Mouse (Mus musculus) cerebellum, adult 9-10 months (tissue): ENCODE measurements around the gene Dcun1d4.
"Not testable (repeated sequence)": the region's sequence is repeated elsewhere in the genome, so short reads cannot be mapped to it uniquely, and the experiment has no call there.

Source experiments
- DNase-seq: peaks from one replicate; pipeline ENCODE4 v3.0.0; 2022

The Dcun1d4 gene

DNA sequence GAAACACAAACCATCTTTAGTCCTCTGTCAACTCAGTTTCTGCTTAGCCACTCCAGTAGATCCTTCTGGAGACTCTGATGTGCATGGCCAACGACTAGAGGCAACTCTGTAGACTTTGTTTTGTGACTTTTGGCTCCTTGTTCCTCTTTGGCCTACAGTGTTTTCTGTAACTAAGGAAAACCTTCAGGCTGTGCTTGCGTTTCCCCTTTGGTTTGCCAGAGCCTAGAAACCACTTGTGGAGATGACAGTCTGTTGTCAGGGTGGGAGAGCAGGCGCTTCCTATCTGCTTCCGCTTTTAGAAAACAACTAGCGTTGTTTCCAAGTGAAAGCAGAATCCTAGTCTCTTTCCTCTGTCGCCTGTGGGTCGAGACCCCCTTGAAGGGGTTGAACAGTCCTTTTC is 67.4 kb downstream of the Dcun1d4 start:
- DNase-seq: no peak

DNA sequence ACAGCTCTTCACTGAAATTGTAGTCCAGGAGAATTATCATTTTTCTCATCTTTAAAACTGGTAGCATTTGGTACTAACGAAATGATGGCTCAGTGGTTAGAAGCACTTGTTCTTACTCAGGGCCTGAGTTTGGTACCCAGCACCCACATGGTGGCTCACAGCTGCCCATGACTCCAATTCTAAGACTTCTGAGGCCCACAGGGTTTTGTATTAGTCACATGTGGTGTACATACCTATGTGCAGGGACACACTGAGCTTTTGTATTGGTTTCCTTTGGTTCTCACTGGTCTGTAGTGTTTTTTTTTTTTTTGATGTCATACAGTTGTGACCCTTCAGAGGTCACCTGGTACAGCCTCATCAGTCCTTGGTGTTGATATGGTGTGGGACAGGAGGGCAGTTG is 68.0 kb downstream of the Dcun1d4 start:
- no peak for DNase-seq

- DNase-seq: no peak
These were observed 71.0 kb downstream of the Dcun1d4 start for GRCm38 (mm10) chr5:73551836-73552235.

GRCm38 (mm10) chr5:73553903-73554302 is 73.1 kb downstream of the Dcun1d4 start:
- no peak for DNase-seq

- peak; percentile 15 for DNase-seq
These were observed 74.5 kb downstream of the Dcun1d4 start for GRCm38 (mm10) chr5:73555096-73555852.

DNA sequence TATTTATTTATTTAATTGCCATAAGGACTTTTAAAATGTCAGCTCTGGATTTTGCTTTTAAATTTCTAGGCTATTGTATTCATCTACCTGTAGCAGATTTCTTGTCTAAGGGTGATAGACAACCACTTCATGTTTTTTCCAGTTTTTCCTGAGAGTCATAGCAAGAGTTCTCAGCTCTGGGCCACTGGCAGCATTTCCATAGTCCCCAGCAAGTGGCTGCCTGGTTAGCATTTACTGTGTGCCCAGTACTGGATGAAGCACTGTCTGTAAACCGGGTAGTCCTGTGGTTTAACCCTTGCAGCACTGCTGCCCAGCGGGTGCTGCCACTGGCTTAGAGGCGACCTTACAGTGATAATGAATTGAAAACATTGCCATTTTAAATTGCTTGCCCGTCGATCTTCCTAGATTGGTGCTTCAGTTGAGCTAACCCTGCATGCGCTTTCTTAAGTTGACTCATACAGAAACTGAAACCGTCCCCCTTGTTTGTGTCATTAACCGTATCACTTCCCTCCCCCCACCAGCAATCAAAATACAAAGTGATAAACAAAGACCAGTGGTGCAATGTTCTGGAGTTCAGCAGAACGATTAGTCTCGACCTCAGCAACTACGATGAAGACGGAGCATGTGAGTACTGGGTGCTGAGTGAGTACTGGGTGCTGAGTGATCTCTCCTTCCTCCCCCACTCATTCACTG is 76.1 kb downstream of the Dcun1d4 start:
- DNase-seq: no peak

DNA sequence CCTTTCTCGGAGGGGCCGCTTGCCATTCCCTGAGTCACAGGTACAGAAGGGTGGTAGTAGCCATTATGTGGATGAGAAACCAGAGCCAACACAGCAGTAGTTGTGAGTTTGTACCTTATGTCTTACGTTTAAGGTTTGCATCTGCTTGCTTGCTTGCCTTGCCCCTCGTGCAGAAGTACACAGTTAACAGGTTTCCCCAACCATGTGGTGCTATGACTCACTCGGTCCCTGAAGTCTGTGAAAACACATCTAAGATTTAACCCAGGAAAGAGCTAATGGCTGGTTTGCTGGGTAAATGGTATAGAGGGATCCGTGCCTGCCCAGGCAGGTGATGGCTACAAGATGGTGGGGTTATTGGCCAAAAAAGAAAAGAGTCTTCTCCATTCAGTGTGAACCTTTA is 78.0 kb downstream of the Dcun1d4 start:
- DNase-seq: no peak

DNA sequence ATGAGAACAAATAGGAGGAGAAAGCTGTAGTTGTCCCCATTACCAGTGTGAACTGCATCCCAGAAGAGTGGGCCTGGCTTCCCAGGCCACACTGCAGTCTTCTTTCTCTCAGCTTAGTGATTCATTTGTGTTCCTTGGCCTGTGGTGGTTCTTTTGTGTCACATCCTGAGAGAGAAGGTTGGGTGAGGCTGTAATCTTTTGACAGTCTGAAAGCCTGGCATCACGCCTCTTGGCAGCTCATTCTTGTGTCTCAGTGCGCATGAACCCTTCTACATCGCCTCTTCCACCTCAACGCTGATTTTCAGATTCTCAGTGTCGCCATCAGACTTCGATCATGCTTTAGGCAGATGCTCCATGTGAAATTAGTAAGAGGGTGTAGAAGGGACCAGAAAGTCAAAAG is 83.2 kb downstream of the Dcun1d4 start:
- DNase-seq: no peak

DNA sequence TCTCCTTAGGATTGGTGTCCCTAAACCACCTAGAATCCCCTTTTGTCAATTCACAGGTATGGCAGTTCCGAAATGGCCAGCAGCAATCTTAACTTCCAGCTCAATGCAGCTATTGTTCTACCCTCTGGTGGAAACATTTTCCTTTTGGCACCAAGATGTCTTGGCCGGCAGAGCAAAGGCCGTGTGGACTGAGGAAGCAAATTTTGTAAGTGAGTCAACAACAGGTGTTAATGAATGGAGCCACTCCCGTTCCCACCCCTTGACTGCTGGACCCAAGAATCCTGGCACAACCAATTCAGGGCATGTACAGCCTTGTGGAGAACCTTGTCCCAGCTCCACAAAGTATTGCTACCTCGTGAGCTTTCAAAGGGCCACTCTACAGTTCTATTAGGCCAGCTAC is 85.3 kb downstream of the Dcun1d4 start:
- DNase-seq: no peak

DNA sequence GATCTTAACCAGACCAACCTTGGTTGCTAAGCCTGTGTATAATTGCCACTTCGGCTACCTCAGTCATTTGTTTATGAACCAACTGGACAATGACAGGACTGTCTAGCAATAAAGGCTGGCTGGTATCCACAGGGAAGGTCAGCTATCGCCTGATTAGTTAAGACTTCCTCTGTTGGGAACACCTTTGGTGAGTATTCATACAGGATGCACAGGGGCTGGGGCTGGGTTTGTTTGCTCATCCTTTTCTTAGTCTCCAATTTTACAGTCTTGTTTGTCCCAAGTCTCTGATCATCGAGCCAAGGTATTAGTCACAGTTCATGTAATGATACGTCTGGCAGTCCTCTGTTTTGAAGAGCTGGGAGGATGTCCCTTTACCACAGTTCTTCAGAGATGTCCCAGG is 86.1 kb downstream of the Dcun1d4 start:
- DNase-seq: no peak

DNA sequence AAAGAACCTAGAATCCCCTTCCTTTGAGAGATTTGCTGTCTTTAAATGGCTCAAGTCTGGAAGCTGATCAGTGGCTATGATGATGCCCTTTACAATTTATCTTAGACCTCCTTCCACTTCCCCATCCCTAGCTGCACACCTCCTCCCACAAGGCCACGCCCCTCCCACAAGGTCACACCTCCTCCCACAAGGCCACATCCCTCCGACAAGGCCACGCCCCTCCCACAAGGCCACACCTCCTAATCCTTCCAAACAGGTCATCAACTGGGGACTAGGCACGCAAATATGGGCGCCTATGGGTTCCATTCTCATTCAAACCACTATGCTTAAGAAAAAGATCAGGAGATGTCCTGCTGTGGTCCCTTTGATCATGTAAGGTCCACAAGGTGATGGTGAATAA is 88.4 kb downstream of the Dcun1d4 start:
- DNase-seq: no peak

GRCm38 (mm10) chr5:73571395-73572156 is 90.8 kb downstream of the Dcun1d4 start:
- DNase-seq: no peak

- DNase-seq: no peak
These were observed 92.0 kb downstream of the Dcun1d4 start for GRCm38 (mm10) chr5:73572846-73573245.

DNA sequence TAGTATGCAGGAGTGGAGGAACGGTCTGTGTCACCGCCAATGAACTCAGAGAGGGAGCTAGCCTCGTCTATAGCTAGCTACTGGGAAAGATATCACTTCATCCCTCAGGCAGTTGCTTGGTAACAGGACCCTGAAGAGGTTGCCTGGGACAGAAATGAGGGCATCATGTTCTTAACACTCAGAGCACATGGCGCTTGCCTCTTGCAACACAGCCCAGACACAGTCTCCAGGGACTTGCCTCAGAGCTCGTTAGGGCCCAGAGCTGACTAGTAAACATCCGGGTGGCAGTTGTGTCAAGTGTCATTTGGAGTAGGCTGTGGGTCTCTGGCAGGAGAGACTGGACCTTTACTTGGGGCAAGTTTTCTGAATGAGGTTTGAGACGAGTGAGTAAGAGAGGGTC is 93.0 kb downstream of the Dcun1d4 start:
- DNase-seq: no peak

GRCm38 (mm10) chr5:73574616-73575015 is 93.8 kb downstream of the Dcun1d4 start:
- no peak for DNase-seq

- DNase-seq: no peak
These were observed 95.9 kb downstream of the Dcun1d4 start for GRCm38 (mm10) chr5:73576708-73577107.

DNA sequence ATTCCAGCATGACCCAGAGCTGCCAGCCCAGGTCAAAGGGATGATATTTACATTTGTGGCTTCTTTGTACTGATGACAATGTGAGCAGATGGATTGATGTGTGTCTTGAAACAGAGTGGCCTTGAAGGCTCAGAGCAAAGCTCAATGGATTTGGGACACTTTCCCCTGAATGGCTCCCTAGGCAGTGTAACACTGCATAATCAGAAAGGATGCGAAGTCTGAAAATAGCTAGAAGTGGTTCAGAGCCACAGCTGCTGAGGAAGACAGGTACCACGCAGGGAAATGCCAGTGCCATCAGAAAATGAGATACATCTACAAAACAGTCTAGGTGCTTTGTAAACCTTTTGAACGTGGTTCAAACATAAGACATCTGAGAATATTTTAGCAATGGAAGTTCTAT is 97.3 kb downstream of the Dcun1d4 start:
- DNase-seq: no peak

- not testable (repeated sequence) for DNase-seq
These were observed 103.2 kb downstream of the Dcun1d4 start for GRCm38 (mm10) chr5:73584011-73584410.

GRCm38 (mm10) chr5:73585212-73586115 is 104.7 kb downstream of the Dcun1d4 start:
- peak; percentile 40 for DNase-seq

DNA sequence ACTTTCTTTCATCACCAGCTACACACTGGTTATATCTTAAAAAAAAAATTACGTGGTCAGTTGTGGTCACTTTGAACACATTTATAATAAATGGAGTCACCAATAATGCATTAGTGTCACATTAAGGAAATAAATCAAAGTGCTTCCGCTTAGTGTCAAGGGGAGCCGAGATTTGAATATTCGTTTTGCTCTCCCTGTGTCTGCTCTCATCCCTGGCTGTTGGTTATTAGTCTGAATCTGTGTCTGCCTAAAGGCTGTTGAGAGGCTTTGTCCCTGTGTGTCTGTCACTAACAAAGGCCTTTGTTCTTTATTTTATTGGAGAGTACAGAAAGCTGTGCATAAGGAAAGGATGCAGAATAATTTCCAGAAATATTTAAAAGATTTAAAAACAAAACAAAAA is 105.8 kb downstream of the Dcun1d4 start:
- no peak for DNase-seq

- DNase-seq: no peak
These were observed 106.3 kb downstream of the Dcun1d4 start for GRCm38 (mm10) chr5:73587119-73587518.

DNA sequence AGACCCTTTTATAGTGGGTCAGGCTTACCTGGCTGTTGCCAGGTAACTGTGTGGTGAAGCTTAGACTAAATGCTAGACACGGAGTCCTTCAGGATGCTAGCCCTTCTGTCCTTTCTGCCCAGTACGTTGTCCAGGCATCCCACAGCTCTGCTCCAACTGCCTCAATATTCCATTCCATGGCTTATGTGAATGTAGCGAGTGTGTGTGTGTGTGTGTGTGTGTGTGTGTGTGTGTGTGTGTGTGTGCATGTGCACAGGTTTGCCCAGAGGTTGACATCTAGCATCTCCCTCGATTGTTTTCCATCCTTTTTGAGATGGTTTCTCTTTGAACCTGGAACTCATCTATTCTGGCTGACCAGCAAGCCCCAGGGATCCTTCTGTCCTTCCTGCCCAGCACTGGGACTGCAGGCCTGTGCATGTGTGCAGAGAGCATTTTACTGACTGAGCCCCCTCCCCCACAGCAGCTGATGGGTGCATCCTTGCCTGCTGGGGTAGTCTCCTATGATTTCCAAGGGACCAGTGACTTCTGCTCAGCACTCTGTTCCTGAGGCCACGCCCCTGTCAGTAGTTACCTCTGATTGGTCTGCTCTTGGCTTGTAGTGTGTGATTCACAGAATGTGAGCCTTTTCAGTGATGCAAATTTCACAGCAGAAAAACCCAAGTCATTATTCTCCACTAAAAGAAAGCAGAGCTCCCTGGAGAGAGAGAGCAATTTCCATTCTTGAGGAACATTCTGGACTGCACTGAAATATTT is 118.3 kb downstream of the Dcun1d4 start:
- DNase-seq: no peak
